Mouse (Mus musculus) midbrain, embryonic 11.5 days (tissue): Measurements from ENCODE around the gene Tas2r120. TPM values are rescaled to one million over a fixed set of nuclear protein-coding genes. Genes with fewer than 3 reads are reported as not detected.
A peak's percentile ranks its signal among the peaks of the same experiment; 100 is the strongest.
"Not testable (repeated sequence)": the region's sequence is repeated elsewhere in the genome, so short reads cannot be mapped to it uniquely, and the experiment has no call there.

Source experiments
- ATAC-seq: fragments of 200-750 bp; cut with Nextera tagmentation; 2 replicates; pipeline ENCODE4 v1.8.0; 2017; ENCODE audit warnings: moderate TSS enrichment, moderate library complexity; ENCODE audit not compliant: low FRiP score
- DNase-seq: peaks from one replicate; pipeline ENCODE4 v3.0.0; 2015; ENCODE audit warnings: low spot score; ENCODE audit errors: missing footprints
- H3K27ac ChIP-seq: fragments of 300-500 bp; sonication (generic); 2 replicates; pipeline ENCODE4 v1.5.1; 2014; ENCODE audit warnings: low read depth, low read length
- H3K27me3 ChIP-seq: fragments of 300-500 bp; sonication (generic); 2 replicates; pipeline ENCODE4 v1.6.1; 2014; ENCODE audit warnings: mild to moderate bottlenecking, low read length, moderate library complexity, mixed read lengths; ENCODE audit not compliant: control insufficient read depth, insufficient read depth
- H3K36me3 ChIP-seq: fragments of 300-500 bp; sonication (generic); 2 replicates; pipeline ENCODE4 v1.6.1; 2014; ENCODE audit warnings: mild to moderate bottlenecking, low read length, moderate library complexity, mixed read lengths; ENCODE audit not compliant: control insufficient read depth, insufficient read depth
- H3K4me1 ChIP-seq: fragments of 300-500 bp; sonication (generic); 2 replicates; pipeline ENCODE4 v1.6.1; 2014; ENCODE audit warnings: low read length; ENCODE audit not compliant: control insufficient read depth, insufficient read depth
- H3K4me2 ChIP-seq: fragments of 300-500 bp; sonication (generic); 2 replicates; pipeline ENCODE4 v1.6.1; 2014; ENCODE audit warnings: mild to moderate bottlenecking, moderate library complexity
- H3K4me3 ChIP-seq: fragments of 300-500 bp; sonication (generic); 2 replicates; pipeline ENCODE4 v1.5.1; 2014; ENCODE audit warnings: low read depth, low read length
- H3K9ac ChIP-seq: fragments of 300-500 bp; sonication (generic); 2 replicates; pipeline ENCODE4 v1.6.1; 2014; ENCODE audit warnings: low read length
- H3K9me3 ChIP-seq: fragments of 300-500 bp; sonication (generic); 2 replicates; pipeline ENCODE4 v1.6.1; 2016; ENCODE audit warnings: low read length; ENCODE audit not compliant: control insufficient read depth
- WGBS: fragments of 180-500 bp; shearing (Covaris S2); extraction: QIAGEN DNeasy Blood & Tissue Kit; methylation state at CpG from one replicate; pipeline ENCODE4 v1.1.7; 2014; 5-methylcytosine and 5-hydroxymethylcytosine counted together
- polyA plus RNA-seq: library from polyadenylated mRNA; unstranded; fragments of >200 nt; fragmentation: Nextera tagmentation; extraction: Ambion mirVana; gene quantifications from 2 replicates; pipeline ENCODE4 v1.2.1, GENCODE M21; 2014

Gene Tas2r120
- not detected in 2 replicates for polyA plus RNA-seq

DNA sequence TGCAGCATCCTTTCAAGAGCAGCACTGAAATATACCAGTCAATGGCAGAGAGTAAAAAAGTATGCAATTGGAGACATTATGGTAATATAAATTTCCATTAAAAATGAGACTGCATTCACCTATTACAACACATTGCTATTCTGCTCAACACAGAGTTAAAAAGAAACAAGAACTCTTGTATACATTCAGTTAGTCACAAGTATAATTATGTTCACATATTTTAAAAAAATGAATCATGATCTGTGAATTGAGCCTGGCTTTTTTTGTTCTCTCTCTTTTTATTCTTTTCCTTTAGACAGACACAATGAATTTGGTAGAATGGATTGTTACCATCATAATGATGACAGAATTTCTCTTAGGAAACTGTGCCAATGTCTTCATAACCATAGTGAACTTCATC is at the start of gene Tas2r120:
TSS of gene Tas2r120 (plus strand) at position 301 of the 400 bp plus-strand sequence.
- H3K4me1 ChIP-seq: no peaks in the 10 kb centered on the region
- no peak within 1 kb of the TSS for H3K9ac ChIP-seq
- H3K27ac ChIP-seq: no peak within 1 kb of the TSS
- H3K36me3 ChIP-seq: no peaks in the 10 kb centered on the region
- no peak for ATAC-seq
- DNase-seq: no peak
- no peak within 1 kb of the TSS for H3K4me3 ChIP-seq
- no peaks in the 10 kb centered on the region for H3K9me3 ChIP-seq
- H3K4me2 ChIP-seq: no peak within 1 kb of the TSS
- H3K27me3 ChIP-seq: no peaks in the 10 kb centered on the region

DNA sequence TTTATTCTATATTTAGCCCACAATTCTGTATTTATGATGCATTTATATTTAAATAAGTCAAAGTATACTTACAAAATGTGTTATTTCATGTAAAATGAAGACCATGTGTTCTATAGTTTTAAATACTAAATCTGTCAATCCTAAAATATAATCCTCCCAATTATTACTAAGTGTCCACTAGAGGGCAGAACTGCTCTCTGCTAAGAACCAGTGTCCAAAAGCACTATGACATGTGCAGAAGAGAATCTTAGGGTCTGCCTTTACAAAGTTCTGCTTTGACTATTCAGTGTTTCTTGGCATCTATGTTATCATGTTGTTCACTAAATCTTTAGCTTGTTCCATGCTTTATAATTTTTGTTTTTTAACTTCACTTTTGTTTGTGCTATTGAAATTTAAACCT is 7.4 kb upstream of the Tas2r120 start:
- Histone ChIP-seq H3K4me2 (no peak overlapping the region), H3K27me3 (no peaks in the 10 kb centered on the region), H3K27ac (no peak overlapping the region), H3K4me1 (no peaks in the 10 kb centered on the region), H3K9ac (no peak overlapping the region), H3K9me3 (no peaks in the 10 kb centered on the region), H3K36me3 (no peaks in the 10 kb centered on the region), H3K4me3 (no peak overlapping the region)
- no peak for DNase-seq
- 0 out of 2 replicates have a peak, but pooled peaks have one; percentile 55 for ATAC-seq

DNA sequence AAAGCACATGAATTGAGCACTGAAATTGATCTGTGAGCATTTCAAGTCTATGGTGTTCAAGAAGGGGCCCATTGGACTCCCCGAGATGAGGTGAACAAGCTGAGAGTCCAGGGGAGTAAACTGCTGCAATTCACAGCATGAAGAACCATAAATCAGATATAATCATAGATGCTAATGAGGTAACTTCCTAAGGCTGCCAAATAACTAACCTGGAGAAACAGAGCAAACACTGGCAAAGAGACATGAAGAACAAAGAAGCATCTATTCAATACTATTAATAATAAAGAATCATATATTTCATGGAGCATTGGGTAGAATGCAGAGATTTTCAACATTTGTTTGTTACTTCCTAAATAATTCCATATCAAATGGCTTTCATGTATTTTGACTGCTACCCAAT is 5.3 kb upstream of the Tas2r120 start, which contains the start of gene A630073D07Rik:
TSS of gene A630073D07Rik (minus strand) at position 101 of the 400 bp plus-strand sequence.
- 83% methylated on average over 1 of the region's 1 CpGs for WGBS

DNA sequence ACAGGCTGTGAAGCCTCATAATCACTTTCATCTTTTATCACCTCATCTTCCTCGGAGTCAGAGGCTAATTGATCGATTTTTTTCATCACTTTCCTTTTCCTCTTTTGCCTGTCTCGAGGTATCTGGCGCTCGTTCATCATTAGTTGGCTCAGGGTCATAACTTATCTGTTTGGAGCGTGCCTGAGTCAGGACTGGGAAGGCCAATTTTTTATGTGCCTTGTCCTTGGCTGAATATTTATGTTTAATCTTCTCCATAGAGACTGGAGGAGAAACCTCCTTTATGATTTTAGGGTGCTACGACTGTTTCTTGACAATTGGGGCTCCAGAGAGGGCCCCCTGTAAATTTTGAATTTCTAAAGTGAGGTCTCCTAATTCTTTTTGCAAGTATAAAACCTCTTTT is 34.8 kb downstream of the Tas2r120 start:
- not testable (repeated sequence) for H3K27ac ChIP-seq, H3K27me3 ChIP-seq, DNase-seq, H3K9ac ChIP-seq, H3K4me1 ChIP-seq, H3K4me2 ChIP-seq, H3K9me3 ChIP-seq, ATAC-seq, H3K4me3 ChIP-seq, H3K36me3 ChIP-seq
- WGBS: 91% methylated on average over 7 of the region's 7 CpGs

More for the DNA sequence above, 5.3 kb upstream of the Tas2r120 start, which contains the start of gene A630073D07Rik:
- no peak within 1 kb of the TSS for H3K4me3 ChIP-seq
- no peak within 1 kb of the TSS for H3K9ac ChIP-seq
- ATAC-seq (no peak), DNase-seq (no peak)
- no peak within 1 kb of the TSS for H3K27ac ChIP-seq
- no peaks in the 10 kb centered on the region for H3K9me3 ChIP-seq
- H3K4me1 ChIP-seq: no peaks in the 10 kb centered on the region
- no peaks in the 10 kb centered on the region for H3K36me3 ChIP-seq
- no peaks in the 10 kb centered on the region for H3K27me3 ChIP-seq
- no peak within 1 kb of the TSS for H3K4me2 ChIP-seq

DNA sequence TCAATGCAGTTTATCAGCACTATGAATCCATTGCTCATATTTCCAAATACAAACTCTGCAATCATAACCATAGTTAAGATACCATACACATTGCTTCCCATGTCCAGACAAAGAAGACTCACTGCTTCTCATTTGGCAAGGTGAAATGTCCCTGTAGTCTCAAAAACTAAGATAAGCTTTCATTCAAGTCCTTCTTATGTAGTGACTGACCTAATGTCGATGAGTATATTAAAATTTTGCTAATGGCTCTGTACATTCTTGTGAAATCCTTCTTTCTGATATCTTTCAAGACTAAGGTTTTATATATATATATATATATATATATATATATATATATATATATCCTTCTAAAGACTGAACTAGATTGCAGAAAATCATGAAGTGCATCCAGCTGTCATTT is 44.2 kb downstream of the Tas2r120 start, which contains the start of gene Tas2r121:
TSS of gene Tas2r121 (minus strand) at position 101 of the 400 bp plus-strand sequence.
- ATAC-seq (no peak), DNase-seq (no peak)
- Histone ChIP-seq H3K9ac (no peak within 1 kb of the TSS), H3K4me3 (no peak within 1 kb of the TSS), H3K36me3 (no peaks in the 10 kb centered on the region), H3K27ac (no peak within 1 kb of the TSS), H3K4me2 (no peak within 1 kb of the TSS), H3K4me1 (no peaks in the 10 kb centered on the region), H3K27me3 (no peaks in the 10 kb centered on the region), H3K9me3 (no peaks in the 10 kb centered on the region)
- WGBS: 69% methylated on average over 1 of the region's 1 CpGs

Other genes with a start within 250 kb of the Tas2r120 start
- not detected in 2 replicates for gene Prh1, start 87.1 kb upstream of the Tas2r120 start, polyA plus RNA-seq
- not detected in 2 replicates for gene Prp2, start 61.0 kb upstream of the Tas2r120 start, polyA plus RNA-seq
- gene A630073D07Rik, start 5.4 kb upstream of the Tas2r120 start, polyA plus RNA-seq: not detected in 2 replicates
- not detected in 2 replicates for gene Tas2r121, start 44.1 kb downstream of the Tas2r120 start, polyA plus RNA-seq
- gene Tas2r122, start 55.0 kb downstream of the Tas2r120 start, polyA plus RNA-seq: not detected in 2 replicates
- gene Tas2r115, start 81.1 kb downstream of the Tas2r120 start, polyA plus RNA-seq: not detected in 2 replicates
- gene Tas2r124, start 97.8 kb downstream of the Tas2r120 start, polyA plus RNA-seq: not detected in 2 replicates
- gene Tas2r102, start 105.2 kb downstream of the Tas2r120 start, polyA plus RNA-seq: not detected in 2 replicates
- gene Tas2r136, start 121.2 kb downstream of the Tas2r120 start, polyA plus RNA-seq: not detected in 2 replicates
- not detected in 2 replicates for gene Tas2r117, start 145.9 kb downstream of the Tas2r120 start, polyA plus RNA-seq
- gene Tas2r123, start 190.2 kb downstream of the Tas2r120 start, polyA plus RNA-seq: not detected in 2 replicates
- gene Tas2r116, start 198.5 kb downstream of the Tas2r120 start, polyA plus RNA-seq: not detected in 2 replicates
- gene Tas2r110, start 211.1 kb downstream of the Tas2r120 start, polyA plus RNA-seq: not detected in 2 replicates
- not detected in 2 replicates for gene Tas2r113, start 236.1 kb downstream of the Tas2r120 start, polyA plus RNA-seq